Mouse (Mus musculus) layer of hippocampus, adult 2 months (tissue): ENCODE data around the gene Atg4a-ps. TPM values are rescaled to one million over a fixed set of nuclear protein-coding genes. Genes with fewer than 3 reads are reported as not detected.

Experiments
- DNase-seq, 2 experiments: peaks; one replicate each; pipeline ENCODE4 v3.0.0; 2022; ENCODE audit warnings: low spot score in 2 of 2
- H3K27ac ChIP-seq: fragments of 200-600 bp; 2 replicates; pipeline ENCODE4 v1.8.1; 2022
- H3K4me3 ChIP-seq: fragments of 200-600 bp; 2 replicates; pipeline ENCODE4 v1.8.1; 2022; ENCODE audit warnings: mild to moderate bottlenecking
- CTCF ChIP-seq: fragments of 200-600 bp; conservative IDR thresholded peaks from 2 replicates; pipeline ENCODE4 v1.8.1; 2022; ENCODE audit warnings: antibody characterized with exemption, mild to moderate bottlenecking, moderate library complexity
- total RNA-seq, 2 experiments: library from RNA; stranded (reverse); gene quantifications; 2 replicates each; pipeline ENCODE4 v1.2.3; 2021

Atg4a-ps gene
- total RNA-seq, 2 experiments from 2014 or later: 1.9 TPM; not detected in 1

- Histone ChIP-seq H3K27ac (no peak overlapping the region), H3K4me3 (no peak overlapping the region)
- DNase-seq: no peak
- no peak for TF ChIP-seq CTCF
Measured at GRCm38 (mm10) chr3:103649716-103650115, 3.8 kb upstream of the Atg4a-ps start.

GRCm38 (mm10) chr3:103648486-103648885 is 2.6 kb upstream of the Atg4a-ps start:
- DNase-seq: no peak
- Histone ChIP-seq H3K27ac (no peak overlapping the region), H3K4me3 (no peak overlapping the region)
- no peak for TF ChIP-seq CTCF

GRCm38 (mm10) chr3:103647164-103647867 is 1.4 kb upstream of the Atg4a-ps start:
- Histone ChIP-seq H3K27ac (no peak overlapping the region), H3K4me3 (no peak overlapping the region)
- no peak for TF ChIP-seq CTCF
- no peak for DNase-seq

- TF ChIP-seq CTCF: no peak
Measured at GRCm38 (mm10) chr3:103641301-103641700, 4.6 kb downstream of the Atg4a-ps start.

GRCm38 (mm10) chr3:103640226-103640803 is 5.6 kb downstream of the Atg4a-ps start:
- no peak for TF ChIP-seq CTCF
- no peak overlapping the region for H3K27ac ChIP-seq
- no peak overlapping the region for H3K4me3 ChIP-seq
- DNase-seq: no peak

More at GRCm38 (mm10) chr3:103641301-103641700, 4.6 kb downstream of the Atg4a-ps start:
- no peak for DNase-seq
- no peak overlapping the region for H3K4me3 ChIP-seq
- H3K27ac ChIP-seq: no peak overlapping the region

- no peak for TF ChIP-seq CTCF
- Histone ChIP-seq H3K27ac (no peak overlapping the region), H3K4me3 (no peak overlapping the region)
- DNase-seq: no peak
Measured at GRCm38 (mm10) chr3:103637641-103638040, 8.2 kb downstream of the Atg4a-ps start.

GRCm38 (mm10) chr3:103634256-103634655 is 11.6 kb downstream of the Atg4a-ps start:
- no peak overlapping the region for H3K4me3 ChIP-seq
- H3K27ac ChIP-seq: no peak overlapping the region
- DNase-seq: no peak
- no peak for TF ChIP-seq CTCF

GRCm38 (mm10) chr3:103633831-103634230 is 12.0 kb downstream of the Atg4a-ps start:
- DNase-seq: no peak
- Histone ChIP-seq H3K27ac (no peak overlapping the region), H3K4me3 (no peak overlapping the region)
- TF ChIP-seq CTCF: no peak

GRCm38 (mm10) chr3:103633124-103633523 is 12.7 kb downstream of the Atg4a-ps start:
- no peak overlapping the region for H3K4me3 ChIP-seq

GRCm38 (mm10) chr3:103627661-103628060 is 18.2 kb downstream of the Atg4a-ps start:
- Histone ChIP-seq H3K27ac (no peak overlapping the region), H3K4me3 (no peak overlapping the region)
- no peak for TF ChIP-seq CTCF
- DNase-seq: no peak

More at GRCm38 (mm10) chr3:103633124-103633523, 12.7 kb downstream of the Atg4a-ps start:
- no peak for DNase-seq
- no peak overlapping the region for H3K27ac ChIP-seq
- no peak for TF ChIP-seq CTCF

- 0 out of 2 replicates have a peak, but pooled peaks have one; percentile 27 for TF ChIP-seq CTCF
- no peak overlapping the region for H3K27ac ChIP-seq
- no peak for DNase-seq
- H3K4me3 ChIP-seq: no peak overlapping the region
Measured at GRCm38 (mm10) chr3:103626481-103626880, 19.4 kb downstream of the Atg4a-ps start.

- DNase-seq: no peak
- no peak for TF ChIP-seq CTCF
- Histone ChIP-seq H3K4me3 (no peak overlapping the region), H3K27ac (no peak overlapping the region)
Measured at GRCm38 (mm10) chr3:103625169-103625568, 20.7 kb downstream of the Atg4a-ps start.

GRCm38 (mm10) chr3:103624591-103625051 is 21.2 kb downstream of the Atg4a-ps start:
- DNase-seq: no peak

More at GRCm38 (mm10) chr3:103624591-103625051, 21.2 kb downstream of the Atg4a-ps start:
- Histone ChIP-seq H3K4me3 (no peak overlapping the region), H3K27ac (no peak overlapping the region)
- no peak for TF ChIP-seq CTCF
